8 mouse cellular contexts compared by ENCODE assay signal in genomic region chr9:26998669-26999460, GRCm38 (mm10). TPM values are rescaled to one million over a fixed set of nuclear protein-coding genes. Genes with fewer than 3 reads are reported as not detected.
DNase-seq lines count a peak whose midpoint lies in the region; ATAC-seq and TF ChIP-seq lines count a peak whose summit lies in the region.

No protein-coding gene starts in this region.

- WGBS in heart, embryonic 15.5 days, result 2% methylated on average over 29 of the region's 29 CpGs
- 3% methylated on average over 29 of the region's 29 CpGs for WGBS in forebrain, embryonic 15.5 days
- WGBS in liver, embryonic 14.5 days (ENCODE audit: insufficient replicate concordance), result 2% methylated on average over 29 of the region's 29 CpGs

- peak overlapping the region; percentile 70 for H3K4me3 ChIP-seq in heart, embryonic 15.5 days
- peak overlapping the region; percentile 83 for H3K4me3 ChIP-seq in forebrain, embryonic 15.5 days
- peak overlapping the region; percentile 76 to 81 for H3K4me3 ChIP-seq in liver, embryonic 14.5 days (ENCODE audit: insufficient read depth in 1 of 2, low read depth in 2 of 2, low read length in 2 of 2)

- peaks cover 11% of the 10 kb centered on the region for H3K4me1 ChIP-seq in heart, embryonic 15.5 days (replicated peaks)
- peaks cover 28% of the 10 kb centered on the region for H3K4me1 ChIP-seq in forebrain, embryonic 15.5 days
- H3K4me1 ChIP-seq in liver, embryonic 14.5 days (replicated peaks; ENCODE audit: control insufficient read depth in 2 of 2, insufficient read depth in 2 of 2, low read length in 1 of 2), result peaks cover 6 to 18% of the 10 kb centered on the region in 2 experiments

- TF ChIP-seq EP300 in liver, embryonic 14.5 days (IDR thresholded peaks at IDR 0.05; ENCODE audit: low read depth), result no peak

- H3K27me3 ChIP-seq in heart, embryonic 15.5 days, result no peaks in the 10 kb centered on the region
- H3K27me3 ChIP-seq in forebrain, embryonic 15.5 days, result no peaks in the 10 kb centered on the region
- H3K27me3 ChIP-seq in liver, embryonic 14.5 days (ENCODE audit: control insufficient read depth, insufficient read depth, low read length), result no peaks in the 10 kb centered on the region

- intact Hi-C loops in heart, postnatal 36 days (cut with DNase I), result loop anchor here (1.0 kb wide), 1 partner anchor 31 kb away; the partner anchor contains the start of genes Ncapd3 and Vps26b
- intact Hi-C loops in left cerebral cortex, postnatal 10 days (cut with DNase I), result no loop called here
- intact Hi-C loops in left cerebral cortex, postnatal 36 days (cut with DNase I), result no loop called here

- H3K36me3 ChIP-seq in heart, embryonic 15.5 days, result no peaks in the 10 kb centered on the region
- no peaks in the 10 kb centered on the region for H3K36me3 ChIP-seq in forebrain, embryonic 15.5 days
- peaks cover 1% of the 10 kb centered on the region; the same call in 1 of the 2 replicates for H3K36me3 ChIP-seq in liver, embryonic 14.5 days (replicated peaks; ENCODE audit: control insufficient read depth, insufficient read depth, low read depth)

- no peak for DNase-seq in heart, postnatal 36 days
- peak; percentile 9 for DNase-seq in NIH3T3 (ENCODE audit: low read depth)
- no peak for DNase-seq in liver, embryonic 14.5 days (ENCODE audit: low read depth in 3 of 3, low spot score in 3 of 3)
- no peak for DNase-seq in right cerebral cortex, adult 18-20 months
- DNase-seq in left cerebral cortex, postnatal 10 days (ENCODE audit: extremely low spot score in 1 of 2, low spot score in 2 of 2), result no peak
- DNase-seq in left cerebral cortex, postnatal 36 days (ENCODE audit: low spot score in 2 of 2), result no peak

- peak overlapping the region; percentile 31 for H3K27ac ChIP-seq in heart, embryonic 15.5 days
- peak overlapping the region; percentile 69 for H3K27ac ChIP-seq in forebrain, embryonic 15.5 days (replicated peaks)
- H3K27ac ChIP-seq in liver, embryonic 14.5 days, result no peak overlapping the region

- no peak for TF ChIP-seq CTCF in liver, embryonic 14.5 days (IDR thresholded peaks at IDR 0.05; ENCODE audit: low read depth)

- H3K4me2 ChIP-seq in heart, embryonic 15.5 days, result peak overlapping the region; percentile 83
- H3K4me2 ChIP-seq in forebrain, embryonic 15.5 days (replicated peaks), result peak overlapping the region; percentile 74
- peak overlapping the region; percentile 94 for H3K4me2 ChIP-seq in liver, embryonic 14.5 days (ENCODE audit: low read depth)

- peak overlapping the region; percentile 78 for H3K9ac ChIP-seq in heart, embryonic 15.5 days
- peak overlapping the region; percentile 80 for H3K9ac ChIP-seq in forebrain, embryonic 15.5 days (replicated peaks)
- peak overlapping the region; percentile 80 for H3K9ac ChIP-seq in liver, embryonic 14.5 days (replicated peaks)

- H3K9me3 ChIP-seq in heart, embryonic 15.5 days (replicated peaks), result no peaks in the 10 kb centered on the region
- H3K9me3 ChIP-seq in forebrain, embryonic 15.5 days, result no peaks in the 10 kb centered on the region
- no peaks in the 10 kb centered on the region for H3K9me3 ChIP-seq in liver, embryonic 14.5 days (ENCODE audit: control insufficient read depth, low read length)

- ATAC-seq in heart, embryonic 15.5 days (replicated peaks; ENCODE audit: insufficient number of reproducible peaks, insufficient read depth, low FRiP score, low read depth), result peak; percentile 40
- ATAC-seq in forebrain, embryonic 15.5 days (replicated peaks), result no peak; the same call in 1 of the 2 replicates
- ATAC-seq in liver, embryonic 14.5 days (ENCODE audit: insufficient read depth), result peak; percentile 38

RNA-seq across cellular contexts. Expression of gene Acad8, which starts 0.5 kb away (rescaled TPM):
- polyA plus RNA-seq in heart, embryonic 15.5 days (2015; fragmentation: Nextera tagmentation; extraction: Ambion mirVana), result 42.2 and 42.6 TPM in 2 replicates
- total RNA-seq in heart, postnatal 36 days (2021), result 10 to 100 TPM; 60.0 to 61.0 TPM
- 43.7 and 50.5 TPM in 2 replicates for polyA plus RNA-seq in forebrain, embryonic 15.5 days (2015; fragmentation: Nextera tagmentation; extraction: Ambion mirVana)
- polyA plus RNA-seq in liver, embryonic 14.5 days (2012; rRNA removed), result 5.5 and 8.1 TPM in 2 replicates
- 8.7 and 11.1 TPM in 2 replicates for polyA plus RNA-seq in liver, embryonic 14.5 days (2014; fragmentation: Nextera tagmentation; extraction: Ambion mirVana)
- total RNA-seq in left cerebral cortex, postnatal 10 days (2021), result 10 to 100 TPM; 27.1 to 29.1 TPM
- 10 to 100 TPM; 29.5 to 36.3 TPM for total RNA-seq in left cerebral cortex, postnatal 36 days (2021)

RNA-seq across cellular contexts. Expression of gene Thyn1, which starts 0.6 kb away (rescaled TPM):
- polyA plus RNA-seq in heart, embryonic 15.5 days (2015; fragmentation: Nextera tagmentation; extraction: Ambion mirVana), result 80.8 and 86.1 TPM in 2 replicates
- 10 to 100 TPM; 22.6 to 27.6 TPM for total RNA-seq in heart, postnatal 36 days (2021)
- polyA plus RNA-seq in forebrain, embryonic 15.5 days (2015; fragmentation: Nextera tagmentation; extraction: Ambion mirVana), result 142 and 149 TPM in 2 replicates
- 13.7 and 22.6 TPM in 2 replicates for polyA plus RNA-seq in liver, embryonic 14.5 days (2012; rRNA removed)
- 54.0 and 54.1 TPM in 2 replicates for polyA plus RNA-seq in liver, embryonic 14.5 days (2014; fragmentation: Nextera tagmentation; extraction: Ambion mirVana)
- 10 to 100 TPM; 76.9 to 79.6 TPM for total RNA-seq in left cerebral cortex, postnatal 10 days (2021)
- 10 to 100 TPM; 62.4 to 63.4 TPM for total RNA-seq in left cerebral cortex, postnatal 36 days (2021)

RNA-seq across cellular contexts. Expression of gene Vps26b, which starts 31.0 kb away (rescaled TPM):
- polyA plus RNA-seq in heart, embryonic 15.5 days (2015; fragmentation: Nextera tagmentation; extraction: Ambion mirVana), result 19.0 and 22.8 TPM in 2 replicates
- 10 to 100 TPM; 30.5 to 32.2 TPM for total RNA-seq in heart, postnatal 36 days (2021)
- 79.1 and 84.1 TPM in 2 replicates for polyA plus RNA-seq in forebrain, embryonic 15.5 days (2015; fragmentation: Nextera tagmentation; extraction: Ambion mirVana)
- 5.3 and 8.3 TPM in 2 replicates for polyA plus RNA-seq in liver, embryonic 14.5 days (2012; rRNA removed)
- 8.0 and 9.5 TPM in 2 replicates for polyA plus RNA-seq in liver, embryonic 14.5 days (2014; fragmentation: Nextera tagmentation; extraction: Ambion mirVana)
- total RNA-seq in left cerebral cortex, postnatal 10 days (2021), result 100 to 1,000 TPM; 117 to 119 TPM
- 100 to 1,000 TPM in 1 of 2 experiments, 10 to 100 TPM in 1; 94.4 to 105 TPM for total RNA-seq in left cerebral cortex, postnatal 36 days (2021)

RNA-seq across cellular contexts. Expression of gene Ncapd3, which starts 31.1 kb away (rescaled TPM):
- 16.7 and 20.1 TPM in 2 replicates for polyA plus RNA-seq in heart, embryonic 15.5 days (2015; fragmentation: Nextera tagmentation; extraction: Ambion mirVana)
- total RNA-seq in heart, postnatal 36 days (2021), result 10 to 100 TPM; 10.7 to 11.4 TPM
- polyA plus RNA-seq in forebrain, embryonic 15.5 days (2015; fragmentation: Nextera tagmentation; extraction: Ambion mirVana), result 23.7 and 24.6 TPM in 2 replicates
- 39.7 and 40.1 TPM in 2 replicates for polyA plus RNA-seq in liver, embryonic 14.5 days (2012; rRNA removed)
- 33.7 and 39.7 TPM in 2 replicates for polyA plus RNA-seq in liver, embryonic 14.5 days (2014; fragmentation: Nextera tagmentation; extraction: Ambion mirVana)
- 10 to 100 TPM; 18.3 to 19.9 TPM for total RNA-seq in left cerebral cortex, postnatal 10 days (2021)
- 10 to 100 TPM; 18.6 to 21.5 TPM for total RNA-seq in left cerebral cortex, postnatal 36 days (2021)
